Mouse (Mus musculus): ENCODE data around the gene Mapk1ip1l. TPM values are rescaled to one million over a fixed set of nuclear protein-coding genes. Genes with fewer than 3 reads are reported as not detected.
A peak's percentile ranks its signal among the peaks of the same experiment; 100 is the strongest.

Mapk1ip1l gene
- total and polyA plus RNA-seq, 2 experiments from 2014 or later: 36.3 to 51.0 TPM

DNA sequence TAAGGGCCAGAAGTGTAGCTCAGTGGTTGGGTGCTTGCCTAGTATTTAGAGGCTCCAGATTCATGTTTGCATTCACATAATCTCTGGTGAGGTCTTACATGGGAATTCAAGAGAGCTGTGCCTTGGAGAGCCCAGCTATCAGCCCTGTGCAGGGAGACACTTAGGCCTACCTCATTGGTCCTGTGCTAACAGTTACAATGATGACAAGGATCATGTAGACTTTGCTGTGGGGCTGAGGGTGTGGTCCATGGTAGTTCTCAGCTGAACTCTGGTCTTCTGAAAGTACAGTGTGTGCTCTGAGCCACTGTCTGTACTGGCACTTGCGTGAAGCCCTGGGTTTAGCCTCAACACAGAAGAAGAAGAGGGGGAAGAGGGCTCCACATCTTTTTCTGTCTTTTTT, 48.6 kb downstream of the Mapk1ip1l start:
- no peak for DNase-seq (ENCODE audit: low spot score)
- Histone ChIP-seq H3K27me3 (ENCODE audit: insufficient read depth, low read length) (no peaks in the 10 kb centered on the region), H3K9me3 (ENCODE audit: low read length) (no peaks in the 10 kb centered on the region), H3K27ac (ENCODE audit: low read depth, low read length) (no peak overlapping the region), H3K9ac (replicated peaks; ENCODE audit: low read length, poor library complexity, severe bottlenecking) (no peak overlapping the region), H3K4me1 (ENCODE audit: insufficient read depth, low read length) (no peaks in the 10 kb centered on the region), H3K4me3 (ENCODE audit: low read depth, low read length) (no peak overlapping the region), H3K4me2 (ENCODE audit: low read depth, low read length, poor library complexity, severe bottlenecking) (no peak overlapping the region), H3K36me3 (ENCODE audit: insufficient read depth, low read length) (no peaks in the 10 kb centered on the region)
- ATAC-seq (ENCODE audit: low FRiP score): no peak
- TF ChIP-seq CTCF (IDR thresholded peaks at IDR 0.05): no peak
- WGBS: 86% methylated on average over 1 of the region's 1 CpGs

- ATAC-seq (ENCODE audit: low FRiP score): no peak
- H3K9me3 ChIP-seq (ENCODE audit: low read length): no peaks in the 10 kb centered on the region
These were observed 52.9 kb downstream of the Mapk1ip1l start for GRCm38 (mm10) chr14:47350974-47351373.

DNA sequence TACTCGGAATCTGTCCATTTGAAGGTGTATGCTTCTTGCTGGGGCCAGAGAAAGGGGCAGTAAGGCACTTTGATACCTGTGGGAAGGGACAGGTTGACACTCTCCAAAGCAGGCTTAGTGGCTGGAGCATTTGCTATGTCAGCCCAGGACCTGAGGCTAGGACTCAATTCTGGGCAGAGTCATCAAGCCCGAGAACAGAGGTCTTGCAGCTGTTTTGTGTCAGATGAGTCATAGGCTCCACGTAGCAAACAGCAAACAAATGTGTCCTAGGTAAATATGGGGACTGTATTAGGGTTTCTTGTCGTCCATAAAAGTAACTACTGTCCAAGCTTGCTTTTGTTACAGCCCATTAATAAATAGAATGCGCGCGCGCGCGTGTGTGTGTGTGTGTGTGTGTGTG, 54.2 kb downstream of the Mapk1ip1l start:
- H3K4me3 ChIP-seq (ENCODE audit: low read depth, low read length): no peak overlapping the region
- H3K4me2 ChIP-seq (ENCODE audit: low read depth, low read length, poor library complexity, severe bottlenecking): no peak overlapping the region
- no peak for DNase-seq (ENCODE audit: low spot score)
- no peaks in the 10 kb centered on the region for H3K9me3 ChIP-seq (ENCODE audit: low read length)
- no peak overlapping the region for H3K9ac ChIP-seq (replicated peaks; ENCODE audit: low read length, poor library complexity, severe bottlenecking)
- H3K27me3 ChIP-seq (ENCODE audit: insufficient read depth, low read length): no peaks in the 10 kb centered on the region
- ATAC-seq (ENCODE audit: low FRiP score): no peak
- no peaks in the 10 kb centered on the region for H3K4me1 ChIP-seq (ENCODE audit: insufficient read depth, low read length)
- TF ChIP-seq CTCF (IDR thresholded peaks at IDR 0.05): no peak
- 93% methylated on average over 10 of the region's 10 CpGs for WGBS
- H3K36me3 ChIP-seq (ENCODE audit: insufficient read depth, low read length): no peaks in the 10 kb centered on the region
- H3K27ac ChIP-seq (ENCODE audit: low read depth, low read length): no peak overlapping the region

More at GRCm38 (mm10) chr14:47350974-47351373, 52.9 kb downstream of the Mapk1ip1l start:
- TF ChIP-seq CTCF (IDR thresholded peaks at IDR 0.05): no peak
- Histone ChIP-seq H3K27me3 (ENCODE audit: insufficient read depth, low read length) (no peaks in the 10 kb centered on the region), H3K4me1 (ENCODE audit: insufficient read depth, low read length) (no peaks in the 10 kb centered on the region), H3K4me2 (ENCODE audit: low read depth, low read length, poor library complexity, severe bottlenecking) (no peak overlapping the region), H3K9ac (replicated peaks; ENCODE audit: low read length, poor library complexity, severe bottlenecking) (no peak overlapping the region), H3K36me3 (ENCODE audit: insufficient read depth, low read length) (no peaks in the 10 kb centered on the region), H3K4me3 (ENCODE audit: low read depth, low read length) (no peak overlapping the region), H3K27ac (ENCODE audit: low read depth, low read length) (no peak overlapping the region)
- WGBS: 79% methylated on average over 2 of the region's 2 CpGs
- no peak for DNase-seq (ENCODE audit: low spot score)

- TF ChIP-seq CTCF (IDR thresholded peaks at IDR 0.05): no peak
- ATAC-seq (ENCODE audit: low FRiP score): no peak
These were observed 55.2 kb downstream of the Mapk1ip1l start for GRCm38 (mm10) chr14:47353240-47353639.

GRCm38 (mm10) chr14:47354111-47354577, 56.1 kb downstream of the Mapk1ip1l start:
- peak; percentile 36; the same call in 1 of the 2 replicates for TF ChIP-seq CTCF (IDR thresholded peaks at IDR 0.05)
- WGBS: 63% methylated on average over 8 of the region's 8 CpGs
- H3K27me3 ChIP-seq (ENCODE audit: insufficient read depth, low read length): no peaks in the 10 kb centered on the region
- no peaks in the 10 kb centered on the region for H3K4me1 ChIP-seq (ENCODE audit: insufficient read depth, low read length)
- ATAC-seq (ENCODE audit: low FRiP score) (no peak), DNase-seq (ENCODE audit: low spot score) (no peak)
- no peak overlapping the region for H3K4me2 ChIP-seq (ENCODE audit: low read depth, low read length, poor library complexity, severe bottlenecking)
- H3K9me3 ChIP-seq (ENCODE audit: low read length): no peaks in the 10 kb centered on the region
- no peaks in the 10 kb centered on the region for H3K36me3 ChIP-seq (ENCODE audit: insufficient read depth, low read length)
- H3K9ac ChIP-seq (replicated peaks; ENCODE audit: low read length, poor library complexity, severe bottlenecking): no peak overlapping the region
- H3K27ac ChIP-seq (ENCODE audit: low read depth, low read length): no peak overlapping the region
- H3K4me3 ChIP-seq (ENCODE audit: low read depth, low read length): no peak overlapping the region

More at GRCm38 (mm10) chr14:47353240-47353639, 55.2 kb downstream of the Mapk1ip1l start:
- 88% methylated on average over 4 of the region's 4 CpGs for WGBS
- Histone ChIP-seq H3K9me3 (ENCODE audit: low read length) (no peaks in the 10 kb centered on the region), H3K4me3 (ENCODE audit: low read depth, low read length) (no peak overlapping the region), H3K4me2 (ENCODE audit: low read depth, low read length, poor library complexity, severe bottlenecking) (no peak overlapping the region), H3K27me3 (ENCODE audit: insufficient read depth, low read length) (no peaks in the 10 kb centered on the region), H3K4me1 (ENCODE audit: insufficient read depth, low read length) (no peaks in the 10 kb centered on the region), H3K36me3 (ENCODE audit: insufficient read depth, low read length) (no peaks in the 10 kb centered on the region), H3K9ac (replicated peaks; ENCODE audit: low read length, poor library complexity, severe bottlenecking) (no peak overlapping the region), H3K27ac (ENCODE audit: low read depth, low read length) (no peak overlapping the region)
- DNase-seq (ENCODE audit: low spot score): no peak

DNA sequence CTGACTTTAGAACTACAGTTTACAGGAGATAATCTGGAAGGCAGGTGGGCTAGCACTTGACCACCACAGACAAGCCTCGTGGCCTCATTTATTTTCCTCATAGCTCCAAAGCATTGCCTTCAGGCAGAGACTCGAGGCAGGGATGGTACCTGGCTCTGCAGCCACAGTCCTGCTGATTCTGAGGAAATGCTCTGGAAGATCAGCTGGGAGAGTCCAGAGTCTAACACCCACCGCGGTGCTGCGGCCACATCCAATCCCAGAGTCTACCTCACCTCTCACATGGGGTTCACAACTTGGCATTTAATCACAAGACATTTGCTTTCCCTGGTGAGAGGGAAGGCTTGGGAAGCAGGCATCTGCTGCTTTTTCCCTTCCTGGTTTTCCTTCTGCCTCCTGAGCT, 56.9 kb downstream of the Mapk1ip1l start:
- H3K9ac ChIP-seq (replicated peaks; ENCODE audit: low read length, poor library complexity, severe bottlenecking): no peak overlapping the region
- 71% methylated on average over 5 of the region's 5 CpGs for WGBS
- DNase-seq (ENCODE audit: low spot score): no peak

More for the DNA sequence above, 56.9 kb downstream of the Mapk1ip1l start:
- H3K4me1 ChIP-seq (ENCODE audit: insufficient read depth, low read length): no peaks in the 10 kb centered on the region
- 0 out of 2 replicates have a peak overlapping the region, but pooled peaks have one; percentile 26 for H3K27ac ChIP-seq (ENCODE audit: low read depth, low read length)
- no peaks in the 10 kb centered on the region for H3K36me3 ChIP-seq (ENCODE audit: insufficient read depth, low read length)
- H3K9me3 ChIP-seq (ENCODE audit: low read length): no peaks in the 10 kb centered on the region
- H3K4me2 ChIP-seq (ENCODE audit: low read depth, low read length, poor library complexity, severe bottlenecking): no peak overlapping the region
- no peak overlapping the region for H3K4me3 ChIP-seq (ENCODE audit: low read depth, low read length)
- H3K27me3 ChIP-seq (ENCODE audit: insufficient read depth, low read length): no peaks in the 10 kb centered on the region
- ATAC-seq (ENCODE audit: low FRiP score): no peak
- TF ChIP-seq CTCF (IDR thresholded peaks at IDR 0.05): no peak
